Mouse (Mus musculus) cerebellum, adult 2 months (tissue): ENCODE measurements around the gene H2-Q1. TPM values are rescaled to one million over a fixed set of nuclear protein-coding genes. Genes with fewer than 3 reads are reported as not detected.

Experiments
- DNase-seq, 2 experiments: peaks; one replicate each; pipeline ENCODE4 v3.0.0; 2021
- H3K27ac ChIP-seq: fragments of 200-500 bp; 2 replicates; pipeline ENCODE4 v1.5.1; 2012; ENCODE audit warnings: low read length, control low read depth, inconsistent platforms; ENCODE audit not compliant: insufficient read depth
- H3K27me3 ChIP-seq: fragments of 200-500 bp; 2 replicates; pipeline ENCODE4 v1.6.1; 2012; ENCODE audit warnings: inconsistent platforms, mild to moderate bottlenecking, low read length, moderate library complexity; ENCODE audit not compliant: control insufficient read depth, insufficient read depth
- H3K4me1 ChIP-seq: fragments of 200-500 bp; 2 replicates; pipeline ENCODE4 v1.6.1; 2011; ENCODE audit warnings: low read length; ENCODE audit not compliant: control insufficient read depth, insufficient read depth
- H3K4me3 ChIP-seq: fragments of 200-500 bp; replicated peaks from 2 replicates; pipeline ENCODE3; 2011; ENCODE audit warnings: mild to moderate bottlenecking, low read depth, low read length, control low read depth; ENCODE audit not compliant: insufficient read depth
- CTCF ChIP-seq: fragments of 200-500 bp; IDR thresholded peaks from 2 replicates; pipeline ENCODE4 v1.5.1; 2011; ENCODE audit warnings: low read depth, mild to moderate bottlenecking, control low read depth, low read length, moderate library complexity, borderline replicate concordance; ENCODE audit not compliant: insufficient read depth
- POLR2A ChIP-seq: fragments of 200-500 bp; IDR thresholded peaks from 2 replicates; pipeline ENCODE4 v1.6.1; 2011; ENCODE audit warnings: low read length, control low read depth, borderline replicate concordance; ENCODE audit not compliant: insufficient read depth
- WGBS: fragments of 180-500 bp; shearing (Covaris S2); methylation state at CpG from one replicate; pipeline ENCODE4 v1.1.7; 2018; 5-methylcytosine and 5-hydroxymethylcytosine counted together
- polyA plus RNA-seq: library from polyadenylated mRNA; depleted of rRNA; stranded (reverse); fragments of >200 nt; gene quantifications from 2 replicates; pipeline ENCODE4 v1.2.3, GENCODE M21; 2012; rRNA removed

Gene H2-Q1
- polyA plus RNA-seq, 1 experiment: 0.26 TPM

DNA sequence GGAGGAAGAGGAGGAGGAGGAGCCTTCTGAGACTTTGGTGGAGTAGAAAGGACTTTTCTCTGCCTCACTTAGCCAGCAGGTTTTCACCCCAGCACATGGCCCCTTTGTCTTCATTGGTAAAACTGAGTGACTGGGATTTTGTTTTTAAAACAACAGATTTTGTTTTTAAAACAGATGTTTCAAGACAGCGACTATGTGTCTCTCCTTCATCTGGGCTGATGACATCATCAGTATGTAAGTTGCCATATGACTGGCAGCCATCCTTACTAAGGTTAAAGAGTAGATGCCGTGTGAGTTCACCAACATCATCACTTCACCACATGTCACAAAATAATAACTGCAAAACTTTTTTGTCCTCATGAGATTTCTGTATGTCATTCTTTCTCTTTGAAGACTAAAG lies 33.9 kb downstream of the H2-Q1 start:
- no peak for DNase-seq
- no peak overlapping the region for H3K27ac ChIP-seq
- WGBS: 63% methylated on average over 2 of the region's 2 CpGs
- TF ChIP-seq POLR2A: no peak
- TF ChIP-seq CTCF: no peak
- no peaks in the 10 kb centered on the region for H3K4me1 ChIP-seq
- H3K27me3 ChIP-seq: peaks cover 1% of the 10 kb centered on the region; the same call in 1 of the 2 replicates
- no peak overlapping the region for H3K4me3 ChIP-seq

- no peak for DNase-seq
- H3K4me3 ChIP-seq: no peak overlapping the region
- 40% methylated on average over 1 of the region's 1 CpGs for WGBS
- TF ChIP-seq POLR2A (no peak), CTCF (no peak)
- peaks cover 1% of the 10 kb centered on the region; the same call in 1 of the 2 replicates for H3K27me3 ChIP-seq
- no peaks in the 10 kb centered on the region for H3K4me1 ChIP-seq
- no peak overlapping the region for H3K27ac ChIP-seq
Observed at GRCm38 (mm10) chr17:35357086-35357485, 36.9 kb downstream of the H2-Q1 start.

DNA sequence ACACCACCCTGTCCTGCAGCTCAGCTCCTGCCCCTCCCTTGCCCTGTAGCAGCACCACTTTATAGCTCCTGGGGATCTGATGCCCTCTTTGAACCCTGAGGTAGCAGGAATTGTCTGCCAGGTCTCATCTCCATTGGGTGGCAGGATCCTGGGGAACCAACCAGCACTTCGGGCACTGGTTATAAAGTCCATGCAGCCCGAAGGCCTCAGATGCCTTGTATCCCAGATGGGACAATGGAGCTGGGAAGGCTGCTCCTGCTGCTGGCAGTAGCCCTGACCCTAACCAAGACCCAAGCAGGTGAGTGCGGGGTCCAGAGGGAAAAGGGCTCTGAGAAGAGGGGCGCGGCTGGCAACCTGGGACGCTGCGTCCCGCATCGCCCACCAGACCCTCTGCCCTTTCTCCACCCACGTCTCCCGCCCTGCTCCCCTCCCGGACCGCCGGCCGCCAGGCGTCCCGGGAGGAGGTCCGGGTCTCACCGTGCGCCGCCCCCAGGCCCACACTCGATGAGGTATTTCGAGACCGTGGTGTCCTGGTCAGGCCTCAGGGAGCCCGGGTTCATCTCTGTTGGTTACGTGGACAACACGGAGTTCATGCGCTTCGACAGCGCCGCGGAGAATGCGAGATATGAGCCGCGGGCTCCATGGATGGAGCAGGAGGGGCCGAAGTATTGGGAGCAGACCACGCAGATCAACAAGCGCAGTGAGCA lies 38.7 kb downstream of the H2-Q1 start:
- no peak for DNase-seq
- TF ChIP-seq POLR2A (no peak), CTCF (no peak)
- H3K4me3 ChIP-seq: no peak overlapping the region

DNA sequence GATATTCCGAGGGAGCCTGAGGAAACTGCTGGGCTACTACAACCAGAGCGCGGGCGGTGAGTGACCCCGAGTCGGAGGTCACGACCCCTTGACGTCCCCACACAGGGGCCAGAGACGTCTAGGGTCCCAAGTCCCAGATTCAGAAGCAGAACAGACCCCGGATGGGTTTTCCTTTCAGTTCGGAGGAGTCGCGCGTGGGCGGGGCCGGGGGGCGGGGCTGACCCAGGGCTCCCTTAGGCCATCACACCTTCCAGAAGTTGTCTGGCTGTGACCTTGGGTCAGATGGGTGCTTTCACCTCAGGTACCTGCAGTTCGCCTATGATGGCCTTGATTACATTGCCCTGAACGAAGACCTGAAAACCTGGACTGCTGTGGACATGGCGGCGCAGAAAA lies 39.3 kb downstream of the H2-Q1 start:
- WGBS: 20% methylated on average over 21 of the region's 21 CpGs
- TF ChIP-seq POLR2A (no peak), CTCF (no peak)
- no peak overlapping the region for H3K4me3 ChIP-seq

More for the DNA sequence above, 38.7 kb downstream of the H2-Q1 start:
- Histone ChIP-seq H3K27ac (no peak overlapping the region), H3K27me3 (peaks cover 1% of the 10 kb centered on the region; the same call in 1 of the 2 replicates), H3K4me1 (no peaks in the 10 kb centered on the region)
- WGBS: 9% methylated on average over 38 of the region's 38 CpGs

More for the DNA sequence above, 39.3 kb downstream of the H2-Q1 start:
- no peaks in the 10 kb centered on the region for H3K4me1 ChIP-seq
- H3K27me3 ChIP-seq: peaks cover 1% of the 10 kb centered on the region; the same call in 1 of the 2 replicates
- no peak for DNase-seq
- H3K27ac ChIP-seq: no peak overlapping the region

Other genes starting within 250 kb of the H2-Q1 start
- 5.3 and 6.3 TPM in 2 replicates for gene Ly6g6e, start 243.5 kb upstream of the H2-Q1 start, polyA plus RNA-seq
- gene Ly6g6d, start 242.3 kb upstream of the H2-Q1 start, polyA plus RNA-seq: 8.5 and 10.4 TPM in 2 replicates
- gene Ly6g6f, start 234.8 kb upstream of the H2-Q1 start, polyA plus RNA-seq: 0.86 and 1.1 TPM in 2 replicates
- 337 and 394 TPM in 2 replicates for gene Abhd16a, start 231.1 kb upstream of the H2-Q1 start, polyA plus RNA-seq
- gene Ly6g5c, start 212.1 kb upstream of the H2-Q1 start, polyA plus RNA-seq: 0.28 TPM in 1 of 2 replicates, not detected in the other
- 2.2 and 3.4 TPM in 2 replicates for gene Ly6g5b, start 205.0 kb upstream of the H2-Q1 start, polyA plus RNA-seq
- 32.7 TPM in 2 replicates for gene Gpank1, start 198.9 kb upstream of the H2-Q1 start, polyA plus RNA-seq
- 231 TPM in 2 replicates for gene Csnk2b, start 198.4 kb upstream of the H2-Q1 start, polyA plus RNA-seq
- 12.3 and 14.6 TPM in 2 replicates for gene D17H6S53E, start 194.0 kb upstream of the H2-Q1 start, polyA plus RNA-seq
- gene Apom, start 188.4 kb upstream of the H2-Q1 start, polyA plus RNA-seq: 0.21 and 0.28 TPM in 2 replicates
- 211 and 226 TPM in 2 replicates for gene Bag6, start 185.2 kb upstream of the H2-Q1 start, polyA plus RNA-seq
- 277 and 289 TPM in 2 replicates for gene Prrc2a, start 155.5 kb upstream of the H2-Q1 start, polyA plus RNA-seq
- gene Aif1, start 144.3 kb upstream of the H2-Q1 start, polyA plus RNA-seq: 2.1 and 4.1 TPM in 2 replicates
- 2.8 and 3.2 TPM in 2 replicates for gene Lst1, start 132.0 kb upstream of the H2-Q1 start, polyA plus RNA-seq
- gene Ltb, start 126.0 kb upstream of the H2-Q1 start, polyA plus RNA-seq: 0.34 and 0.38 TPM in 2 replicates
- gene Tnf, start 118.4 kb upstream of the H2-Q1 start, polyA plus RNA-seq: not detected in 2 replicates
- gene Lta, start 115.1 kb upstream of the H2-Q1 start, polyA plus RNA-seq: 0.11 and 0.13 TPM in 2 replicates
- gene Gm16181, start 99.6 kb upstream of the H2-Q1 start, polyA plus RNA-seq: not detected in 2 replicates
- 628 TPM in 2 replicates for gene Atp6v1g2, start 86.7 kb upstream of the H2-Q1 start, polyA plus RNA-seq
- 12.7 and 13.2 TPM in 2 replicates for gene Nfkbil1, start 84.6 kb upstream of the H2-Q1 start, polyA plus RNA-seq
- gene Ddx39b, start 78.7 kb upstream of the H2-Q1 start, polyA plus RNA-seq: 438 and 458 TPM in 2 replicates
- 174 and 183 TPM in 2 replicates for gene H2-D1, start 57.7 kb upstream of the H2-Q1 start, polyA plus RNA-seq
- gene H2-Q2, start 21.8 kb downstream of the H2-Q1 start, polyA plus RNA-seq: 1.4 and 1.5 TPM in 2 replicates
- 5.1 and 7.0 TPM in 2 replicates for gene H2-Q4, start 59.2 kb downstream of the H2-Q1 start, polyA plus RNA-seq
- 0.90 and 1.4 TPM in 2 replicates for gene H2-Q6, start 104.4 kb downstream of the H2-Q1 start, polyA plus RNA-seq
- 1.9 and 2.6 TPM in 2 replicates for gene H2-Q7, start 118.8 kb downstream of the H2-Q1 start, polyA plus RNA-seq
- gene H2-Q10, start 149.7 kb downstream of the H2-Q1 start, polyA plus RNA-seq: 0.06 and 0.11 TPM in 2 replicates
- not detected in 2 replicates for gene Pou5f1, start 185.6 kb downstream of the H2-Q1 start, polyA plus RNA-seq
- gene Tcf19, start 196.4 kb downstream of the H2-Q1 start, polyA plus RNA-seq: 5.7 and 6.7 TPM in 2 replicates
- gene Cchcr1, start 196.7 kb downstream of the H2-Q1 start, polyA plus RNA-seq: 6.5 and 9.6 TPM in 2 replicates
- gene Psors1c2, start 212.8 kb downstream of the H2-Q1 start, polyA plus RNA-seq: not detected in 2 replicates
- 0.05 and 0.16 TPM in 2 replicates for gene Cdsn, start 231.7 kb downstream of the H2-Q1 start, polyA plus RNA-seq
- not detected in 2 replicates for gene 2300002M23Rik, start 247.0 kb downstream of the H2-Q1 start, polyA plus RNA-seq